Mouse (Mus musculus): ENCODE measurements around the gene Zbtb20.
A peak's percentile ranks its signal among the peaks of the same experiment; 100 is the strongest.

The Zbtb20 gene

GRCm38 (mm10) chr16:43552443-43552842 lies 676.8 kb downstream of the Zbtb20 start:
- no peak for DNase-seq (ENCODE audit: low read depth, low spot score)

GRCm38 (mm10) chr16:43557385-43557784 lies 681.7 kb downstream of the Zbtb20 start:
- no peak for DNase-seq (ENCODE audit: low read depth, low spot score)

- DNase-seq (ENCODE audit: low read depth, low spot score), result no peak
Observed at GRCm38 (mm10) chr16:43561330-43561729, 685.6 kb downstream of the Zbtb20 start.

GRCm38 (mm10) chr16:43561956-43562355 lies 686.3 kb downstream of the Zbtb20 start:
- DNase-seq (ENCODE audit: low read depth, low spot score), result no peak

- DNase-seq (ENCODE audit: low read depth, low spot score), result no peak
Observed at GRCm38 (mm10) chr16:43565872-43566271, 690.2 kb downstream of the Zbtb20 start.

GRCm38 (mm10) chr16:43566511-43566910 lies 690.8 kb downstream of the Zbtb20 start:
- no peak for DNase-seq (ENCODE audit: low read depth, low spot score)

- DNase-seq (ENCODE audit: low read depth, low spot score), result no peak
Observed at GRCm38 (mm10) chr16:43571376-43572081, 695.8 kb downstream of the Zbtb20 start.

GRCm38 (mm10) chr16:43572171-43572570 lies 696.5 kb downstream of the Zbtb20 start:
- DNase-seq (ENCODE audit: low read depth, low spot score), result no peak

GRCm38 (mm10) chr16:43572766-43573165 lies 697.1 kb downstream of the Zbtb20 start:
- DNase-seq (ENCODE audit: low read depth, low spot score), result no peak

- no peak for DNase-seq (ENCODE audit: low read depth, low spot score)
Observed at GRCm38 (mm10) chr16:43573181-43573833, 697.6 kb downstream of the Zbtb20 start.

GRCm38 (mm10) chr16:43574006-43574764 lies 698.5 kb downstream of the Zbtb20 start:
- DNase-seq (ENCODE audit: low read depth, low spot score), result peak; percentile 57

- DNase-seq (ENCODE audit: low read depth, low spot score), result no peak
Observed at GRCm38 (mm10) chr16:43575066-43575465, 699.4 kb downstream of the Zbtb20 start.

GRCm38 (mm10) chr16:43575507-43575906 lies 699.8 kb downstream of the Zbtb20 start:
- no peak for DNase-seq (ENCODE audit: low read depth, low spot score)

GRCm38 (mm10) chr16:43577399-43577798 lies 701.7 kb downstream of the Zbtb20 start:
- DNase-seq (ENCODE audit: low read depth, low spot score), result no peak

GRCm38 (mm10) chr16:43578351-43578750 lies 702.7 kb downstream of the Zbtb20 start:
- no peak for DNase-seq (ENCODE audit: low read depth, low spot score)

- DNase-seq (ENCODE audit: low read depth, low spot score), result no peak
Observed at GRCm38 (mm10) chr16:43579111-43579510, 703.4 kb downstream of the Zbtb20 start.

- DNase-seq (ENCODE audit: low read depth, low spot score), result no peak
Observed at GRCm38 (mm10) chr16:43580321-43580822, 704.7 kb downstream of the Zbtb20 start.

- no peak for DNase-seq (ENCODE audit: low read depth, low spot score)
Observed at GRCm38 (mm10) chr16:43581551-43581950, 705.9 kb downstream of the Zbtb20 start.

- no peak for DNase-seq (ENCODE audit: low read depth, low spot score)
Observed at GRCm38 (mm10) chr16:43586859-43587429, 711.3 kb downstream of the Zbtb20 start.

GRCm38 (mm10) chr16:43590704-43591493 lies 715.2 kb downstream of the Zbtb20 start:
- DNase-seq (ENCODE audit: low read depth, low spot score), result no peak

- no peak for DNase-seq (ENCODE audit: low read depth, low spot score)
Observed at GRCm38 (mm10) chr16:43592062-43592461, 716.4 kb downstream of the Zbtb20 start.
